Mouse (Mus musculus): ENCODE results near the gene Ccdc113. TPM values are rescaled to one million over a fixed set of nuclear protein-coding genes. Genes with fewer than 3 reads are reported as not detected.

Gene Ccdc113
- total and polyA plus RNA-seq, 3 experiments: not detected

DNA sequence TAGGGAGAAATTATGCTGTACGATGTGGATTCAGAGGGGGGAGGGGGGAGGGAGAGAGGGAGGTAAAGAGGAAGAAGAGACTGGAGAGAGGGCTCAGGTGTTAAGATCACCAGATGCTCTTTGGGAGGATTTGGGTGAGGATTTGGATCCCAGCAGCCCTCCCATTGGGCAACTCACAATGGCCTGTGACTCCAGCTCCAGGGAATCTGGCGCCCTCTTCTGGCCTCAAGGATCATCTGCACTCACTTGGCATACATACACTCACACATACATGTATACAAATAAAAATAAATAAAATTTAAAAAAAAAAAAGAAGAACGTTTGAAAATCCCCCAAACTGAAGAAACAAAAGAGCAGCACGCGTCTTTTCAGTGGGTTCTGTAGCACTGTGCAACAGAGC lies 27.6 kb upstream of the Ccdc113 start:
- no peak overlapping the region for H3K4me3 ChIP-seq (replicated peaks in 1 of 3; ENCODE audit: low read depth in 2 of 3, low read length in 2 of 3, poor library complexity in 1 of 3)
- H3K4me1 ChIP-seq (ENCODE audit: control insufficient read depth in 1 of 2, insufficient read depth in 2 of 2): peaks cover 0 to 3% of the 10 kb centered on the region in 2 experiments; a peak in 1 of 4 replicates
- H3K36me3 ChIP-seq (replicated peaks in 1 of 2; ENCODE audit: control insufficient read depth in 1 of 2, insufficient read depth in 1 of 2, low read length in 1 of 2): no peaks in the 10 kb centered on the region
- peaks cover 2% of the 10 kb centered on the region for H3K9me3 ChIP-seq (replicated peaks; ENCODE audit: low read length)
- H3K79me2 ChIP-seq (replicated peaks; ENCODE audit: control insufficient read depth, extremely low read depth, insufficient read depth, poor library complexity, severe bottlenecking): no peaks in the 10 kb centered on the region
- dilution Hi-C loops (cut with MboI; ENCODE audit: extremely low pct_ligation_motif_present, extremely low pct_unique_long_range_greater_than_20kb, low sequenced_read_pairs) (no loop called here), in situ Hi-C loops (cut with MboI; ENCODE audit: low pct_ligation_motif_present, low pct_unique_long_range_greater_than_20kb, low sequenced_read_pairs) (no loop called here)
- TF ChIP-seq USF1 (IDR thresholded peaks at IDR 0.05; ENCODE audit: low read depth, low read length): no peak
- no peak for TF ChIP-seq KAT2A (IDR thresholded peaks at IDR 0.05; ENCODE audit: insufficient replicate concordance, low read length)
- peak in 1 of 2 experiments; percentile 15; a peak in 1 of 4 replicates for TF ChIP-seq CTCF (conservative IDR thresholded peaks at IDR 0.05 in 1 of 2, IDR thresholded peaks at IDR 0.05 in 1 of 2; ENCODE audit: low read depth in 2 of 2, low read length in 2 of 2)
- no peak for TF ChIP-seq MAZ (IDR thresholded peaks at IDR 0.05; ENCODE audit: low read depth, low read length)
- no peak for TF ChIP-seq RCOR1 (conservative IDR thresholded peaks at IDR 0.05; ENCODE audit: low read depth, low read length)
- TF ChIP-seq JUND (conservative IDR thresholded peaks at IDR 0.05; ENCODE audit: low read depth, low read length): no peak
- no peak overlapping the region for H3K9ac ChIP-seq (ENCODE audit: insufficient read depth, low read depth)
- H3K27me3 ChIP-seq (replicated peaks): no peaks in the 10 kb centered on the region
- H3K4me2 ChIP-seq (ENCODE audit: insufficient read depth, low read depth, poor library complexity, severe bottlenecking): no peak overlapping the region
- H3K27ac ChIP-seq (ENCODE audit: insufficient read depth, low read depth): no peak overlapping the region
- DNase-seq (ENCODE audit: extremely low read depth): no peak

DNA sequence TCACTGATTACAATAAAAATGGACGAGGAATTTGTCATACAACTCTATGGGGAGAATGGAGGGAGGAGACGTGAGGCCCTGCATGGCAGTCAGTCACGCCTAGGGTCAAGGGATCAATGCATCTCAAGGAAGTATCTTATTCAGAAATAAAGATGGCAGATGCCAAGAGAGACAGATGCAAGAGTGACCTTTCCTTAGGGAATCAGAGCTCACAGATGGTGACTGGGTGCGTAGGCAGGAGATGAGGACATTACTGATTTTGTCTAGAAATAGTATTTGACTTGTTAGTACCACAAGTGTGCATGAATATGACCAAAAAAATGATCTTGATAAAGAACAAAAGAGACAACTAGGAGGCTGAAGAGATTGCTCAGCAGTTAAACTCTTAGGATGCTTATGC lies 21.6 kb upstream of the Ccdc113 start:
- H3K36me3 ChIP-seq (replicated peaks in 1 of 2; ENCODE audit: control insufficient read depth in 1 of 2, insufficient read depth in 1 of 2, low read length in 1 of 2): no peaks in the 10 kb centered on the region
- peaks cover 2% of the 10 kb centered on the region for H3K27me3 ChIP-seq (replicated peaks)
- in situ Hi-C loops (cut with MboI; ENCODE audit: low pct_ligation_motif_present, low pct_unique_long_range_greater_than_20kb, low sequenced_read_pairs): no loop called here
- dilution Hi-C loops (cut with MboI; ENCODE audit: extremely low pct_ligation_motif_present, extremely low pct_unique_long_range_greater_than_20kb, low sequenced_read_pairs): no loop called here
- TF ChIP-seq ZC3H11A (IDR thresholded peaks at IDR 0.05; ENCODE audit: low read depth, low read length) (no peak), POLR2AphosphoS2 (IDR thresholded peaks at IDR 0.05; ENCODE audit: low read depth, low read length) (no peak), SMC3 (IDR thresholded peaks at IDR 0.05; ENCODE audit: low read depth, low read length) (no peak), HCFC1 (IDR thresholded peaks at IDR 0.05; ENCODE audit: low read depth, low read length) (no peak), CHD1 (IDR thresholded peaks at IDR 0.05; ENCODE audit: low read depth, low read length) (no peak), TBP (conservative IDR thresholded peaks at IDR 0.05; ENCODE audit: low read depth, low read length) (no peak), BHLHE40 (IDR thresholded peaks at IDR 0.05; ENCODE audit: low read depth, low read length) (no peak), RCOR1 (conservative IDR thresholded peaks at IDR 0.05; ENCODE audit: low read depth, low read length) (no peak), MAX (IDR thresholded peaks at IDR 0.05; ENCODE audit: low read length) (no peak), UBTF (IDR thresholded peaks at IDR 0.05; ENCODE audit: low read depth, low read length) (no peak), MXI1 (IDR thresholded peaks at IDR 0.05; ENCODE audit: low read depth, low read length) (no peak), PAX5 (IDR thresholded peaks at IDR 0.05; ENCODE audit: low read length) (no peak), JUN (IDR thresholded peaks at IDR 0.05; ENCODE audit: insufficient read depth, low read depth, low read length) (no peak)
- H3K27ac ChIP-seq (ENCODE audit: insufficient read depth, low read depth): no peak overlapping the region
- no peak overlapping the region for H3K9ac ChIP-seq (ENCODE audit: insufficient read depth, low read depth)
- H3K9me3 ChIP-seq (replicated peaks; ENCODE audit: low read length): peaks cover 4% of the 10 kb centered on the region
- no peak overlapping the region for H3K4me3 ChIP-seq (replicated peaks in 1 of 3; ENCODE audit: low read depth in 2 of 3, low read length in 2 of 3, poor library complexity in 1 of 3)
- no peak for DNase-seq (ENCODE audit: extremely low read depth)
- peaks cover 0 to 6% of the 10 kb centered on the region in 2 experiments; a peak in 2 of 4 replicates for H3K4me1 ChIP-seq (ENCODE audit: control insufficient read depth in 1 of 2, insufficient read depth in 2 of 2)
- no peak overlapping the region for H3K4me2 ChIP-seq (ENCODE audit: insufficient read depth, low read depth, poor library complexity, severe bottlenecking)
- no peaks in the 10 kb centered on the region for H3K79me2 ChIP-seq (replicated peaks; ENCODE audit: control insufficient read depth, extremely low read depth, insufficient read depth, poor library complexity, severe bottlenecking)

Data from CH12.LX (cell line).